In genomic region chr8:95893701-95894100, GRCm38 (mm10) we compare ENCODE assay signal across 11 mouse cellular contexts.
"Had no signal": no experiment of that assay in that cellular context is flagged by ENCODE, and none has a peak within 500 bp of the region (broad histone marks: within the 10 kb centered on the region; RNA-seq: fewer than 3 reads in every experiment).

No protein-coding gene starts in this region.

- DNase-seq: retina, postnatal 1 day; right cerebral cortex, postnatal 14 days; right cerebral cortex, postnatal 25 days; right cerebral cortex, postnatal 4 days; spleen, adult 18-20 months; thymus, adult 18-20 months; thymus, adult 2 months; thymus, postnatal 14 days; thymus, postnatal 25 days; thymus, postnatal 36 days; thymus, postnatal 4 days had no signal
